Mouse (Mus musculus) lung, postnatal 0 days (tissue): ENCODE data around the gene Thrap3. TPM values are rescaled to one million over a fixed set of nuclear protein-coding genes. Genes with fewer than 3 reads are reported as not detected.
"Not testable (repeated sequence)": the region's sequence is repeated elsewhere in the genome, so short reads cannot be mapped to it uniquely, and the experiment has no call there.

ENCODE experiments used
- ATAC-seq: fragments of 200-750 bp; cut with Nextera tagmentation; 2 replicates; pipeline ENCODE4 v1.8.0; 2017; ENCODE audit warnings: moderate library complexity
- DNase-seq: peaks from one replicate; pipeline ENCODE4 v3.0.0-alpha.2; 2016; ENCODE audit warnings: low spot score
- H3K27ac ChIP-seq: fragments of 300-500 bp; sonication (generic); 2 replicates; pipeline ENCODE4 v1.5.1; 2014; ENCODE audit warnings: antibody characterized with exemption, mild to moderate bottlenecking, low read length, mixed read lengths
- H3K27me3 ChIP-seq: fragments of 300-500 bp; sonication (generic); replicated peaks from 2 replicates; pipeline ENCODE4 v1.6.1; 2014; ENCODE audit warnings: low read length, mixed read lengths; ENCODE audit not compliant: insufficient read depth
- H3K36me3 ChIP-seq: fragments of 300-500 bp; sonication (generic); 2 replicates; pipeline ENCODE4 v1.6.1; 2014; ENCODE audit warnings: low read length, mixed read lengths; ENCODE audit not compliant: insufficient read depth
- H3K4me1 ChIP-seq: fragments of 300-500 bp; sonication (generic); 2 replicates; pipeline ENCODE4 v1.6.1; 2014; ENCODE audit warnings: antibody characterized with exemption, low read depth, low read length, mixed read lengths; ENCODE audit not compliant: insufficient read depth
- H3K4me2 ChIP-seq: fragments of 300-500 bp; sonication (generic); replicated peaks from 2 replicates; pipeline ENCODE4 v1.6.1; 2014; ENCODE audit warnings: low read depth, mild to moderate bottlenecking, low read length, moderate library complexity, mixed read lengths
- H3K4me3 ChIP-seq: fragments of 300-500 bp; sonication (generic); 2 replicates; pipeline ENCODE4 v1.5.1; 2014; ENCODE audit warnings: low read depth, low read length
- H3K9ac ChIP-seq: fragments of 300-500 bp; sonication (generic); replicated peaks from 2 replicates; pipeline ENCODE4 v1.6.1; 2014; ENCODE audit warnings: low read depth, mild to moderate bottlenecking
- H3K9me3 ChIP-seq: fragments of 300-500 bp; sonication (generic); 2 replicates; pipeline ENCODE4 v1.6.1; 2016; ENCODE audit warnings: low read length, mixed read lengths
- CTCF ChIP-seq: IDR thresholded peaks from 2 replicates; pipeline ENCODE4 v1.5.1; 2016; ENCODE audit warnings: antibody characterized with exemption, mild to moderate bottlenecking
- EP300 ChIP-seq: IDR thresholded peaks from 2 replicates; pipeline ENCODE4 v1.6.1; 2016; ENCODE audit warnings: antibody characterized with exemption, mild to moderate bottlenecking, control low read depth
- WGBS: fragments of 180-500 bp; shearing (Covaris S2); extraction: QIAGEN DNeasy Blood & Tissue Kit; methylation state at CpG from one replicate; pipeline ENCODE4 v1.1.7; 2014; 5-methylcytosine and 5-hydroxymethylcytosine counted together
- polyA plus RNA-seq: library from polyadenylated mRNA; unstranded; fragments of >200 nt; fragmentation: Nextera tagmentation; extraction: Ambion mirVana; gene quantifications from 2 replicates; pipeline ENCODE4 v1.2.1, GENCODE M21; 2015

Thrap3 gene
- polyA plus RNA-seq, 1 experiment from 2014 or later: 98.6 TPM

GRCm38 (mm10) chr4:126181170-126181957 is 21.2 kb downstream of the Thrap3 start:
- Histone ChIP-seq H3K27ac (no peak overlapping the region), H3K4me1 (no peaks in the 10 kb centered on the region; the same call in 1 of the 2 replicates), H3K4me3 (no peak overlapping the region), H3K4me2 (no peak overlapping the region), H3K9ac (no peak overlapping the region), H3K27me3 (no peaks in the 10 kb centered on the region), H3K9me3 (no peaks in the 10 kb centered on the region), H3K36me3 (peaks cover 25% of the 10 kb centered on the region)
- peak; percentile 82 for ATAC-seq
- WGBS: 45% methylated on average over 7 of the region's 7 CpGs
- DNase-seq: peak; percentile 88
- peak; percentile 94 for TF ChIP-seq CTCF
- peak; percentile 35; the same call in 1 of the 2 replicates for TF ChIP-seq EP300

- not testable (repeated sequence) for ATAC-seq
Measured at GRCm38 (mm10) chr4:126175980-126176379, 26.6 kb downstream of the Thrap3 start.

GRCm38 (mm10) chr4:126173800-126174199 is 28.8 kb downstream of the Thrap3 start:
- H3K9me3 ChIP-seq: no peaks in the 10 kb centered on the region
- 81% methylated on average over 5 of the region's 5 CpGs for WGBS
- H3K36me3 ChIP-seq: peaks cover 54% of the 10 kb centered on the region
- no peaks in the 10 kb centered on the region for H3K4me1 ChIP-seq
- peak; percentile 17 for DNase-seq
- no peaks in the 10 kb centered on the region for H3K27me3 ChIP-seq
- no peak overlapping the region for H3K9ac ChIP-seq
- H3K4me3 ChIP-seq: no peak overlapping the region
- TF ChIP-seq EP300 (no peak), CTCF (no peak)
- ATAC-seq: no peak
- no peak overlapping the region for H3K4me2 ChIP-seq
- no peak overlapping the region for H3K27ac ChIP-seq

More at GRCm38 (mm10) chr4:126175980-126176379, 26.6 kb downstream of the Thrap3 start:
- H3K9ac ChIP-seq, H3K4me1 ChIP-seq, H3K27me3 ChIP-seq, H3K27ac ChIP-seq, H3K4me2 ChIP-seq, DNase-seq, H3K9me3 ChIP-seq, H3K4me3 ChIP-seq: not testable (repeated sequence)
- peaks cover 56% of the 10 kb centered on the region for H3K36me3 ChIP-seq
- 78% methylated on average over 7 of the region's 7 CpGs for WGBS

- peak; percentile 49 for ATAC-seq
- H3K36me3 ChIP-seq: peaks cover 52% of the 10 kb centered on the region
Measured at GRCm38 (mm10) chr4:126170737-126171136, 31.8 kb downstream of the Thrap3 start.

GRCm38 (mm10) chr4:126168851-126169250 is 33.7 kb downstream of the Thrap3 start:
- Histone ChIP-seq H3K9me3 (no peaks in the 10 kb centered on the region), H3K27ac (no peak overlapping the region), H3K4me2 (no peak overlapping the region), H3K4me1 (peaks cover 6% of the 10 kb centered on the region; the same call in 1 of the 2 replicates), H3K4me3 (no peak overlapping the region), H3K36me3 (peaks cover 39% of the 10 kb centered on the region), H3K9ac (no peak overlapping the region), H3K27me3 (no peaks in the 10 kb centered on the region)
- 75% methylated on average over 6 of the region's 6 CpGs for WGBS
- no peak for TF ChIP-seq CTCF
- no peak for TF ChIP-seq EP300
- no peak for DNase-seq
- no peak for ATAC-seq

More at GRCm38 (mm10) chr4:126170737-126171136, 31.8 kb downstream of the Thrap3 start:
- H3K4me1 ChIP-seq, H3K4me2 ChIP-seq, H3K27me3 ChIP-seq, H3K4me3 ChIP-seq, H3K9ac ChIP-seq, H3K9me3 ChIP-seq: not testable (repeated sequence)
- TF ChIP-seq EP300: peak; percentile 71
- DNase-seq: peak; percentile 38
- H3K27ac ChIP-seq: 0 out of 2 replicates have a peak overlapping the region, but pooled peaks have one; percentile 26
- 78% methylated on average over 5 of the region's 5 CpGs for WGBS

- no peak overlapping the region for H3K4me2 ChIP-seq
- no peaks in the 10 kb centered on the region for H3K27me3 ChIP-seq
- H3K36me3 ChIP-seq: peaks cover 27% of the 10 kb centered on the region; the same call in 1 of the 2 replicates
- ATAC-seq: peak; percentile 50
- peaks cover 16% of the 10 kb centered on the region; the same call in 1 of the 2 replicates for H3K4me1 ChIP-seq
- peak; percentile 88 for DNase-seq
- 54% methylated on average over 3 of the region's 3 CpGs for WGBS
- H3K27ac ChIP-seq: peak overlapping the region; percentile 79
- H3K4me3 ChIP-seq: no peak overlapping the region
- no peak overlapping the region for H3K9ac ChIP-seq
- no peak for TF ChIP-seq CTCF
- TF ChIP-seq EP300: peak; percentile 91
- no peaks in the 10 kb centered on the region for H3K9me3 ChIP-seq
Measured at GRCm38 (mm10) chr4:126166084-126166483, 36.5 kb downstream of the Thrap3 start.

GRCm38 (mm10) chr4:126165092-126165491 is 37.5 kb downstream of the Thrap3 start:
- DNase-seq, H3K27me3 ChIP-seq, H3K27ac ChIP-seq, ATAC-seq, H3K9me3 ChIP-seq, H3K4me2 ChIP-seq, H3K9ac ChIP-seq, H3K4me3 ChIP-seq: not testable (repeated sequence)
- Histone ChIP-seq H3K4me1 (peaks cover 16% of the 10 kb centered on the region; the same call in 1 of the 2 replicates), H3K36me3 (peaks cover 21% of the 10 kb centered on the region; the same call in 1 of the 2 replicates)
- 55% methylated on average over 8 of the region's 10 CpGs for WGBS
